Mouse (Mus musculus) erythroblast, embryonic 14.5 days (primary cell): ENCODE results near the gene Dnajb1. TPM values are rescaled to one million over a fixed set of nuclear protein-coding genes. Genes with fewer than 3 reads are reported as not detected.

ENCODE experiments used
- H3K27me3 ChIP-seq: 2 replicates; pipeline ENCODE4 v1.6.1; 2012; ENCODE audit warnings: inconsistent platforms; ENCODE audit not compliant: control insufficient read depth
- H3K36me3 ChIP-seq: 2 replicates; pipeline ENCODE4 v1.6.1; 2012; ENCODE audit warnings: mild to moderate bottlenecking, inconsistent platforms; ENCODE audit not compliant: control insufficient read depth
- H3K4me1 ChIP-seq: 2 replicates; pipeline ENCODE4 v1.6.1; 2012; ENCODE audit warnings: inconsistent platforms; ENCODE audit not compliant: control insufficient read depth
- H3K4me3 ChIP-seq: replicated peaks from 2 replicates; pipeline ENCODE3; 2012; ENCODE audit warnings: moderate library complexity, mild to moderate bottlenecking, inconsistent platforms
- H3K9me3 ChIP-seq: 2 replicates; pipeline ENCODE4 v1.6.1; 2012; ENCODE audit warnings: low read length, inconsistent platforms, mixed read lengths; ENCODE audit not compliant: control insufficient read depth
- GATA1 ChIP-seq: IDR thresholded peaks from 2 replicates; pipeline ENCODE4 v1.6.1; 2012; ENCODE audit warnings: low read length, inconsistent platforms, mixed read lengths
- TAL1 ChIP-seq: IDR thresholded peaks from 3 replicates; pipeline ENCODE4 v1.6.1; 2012; ENCODE audit warnings: low read length, inconsistent platforms, mixed read lengths
- polyA plus RNA-seq: library from polyadenylated mRNA; stranded (reverse); fragments of >175 nt; gene quantifications from 2 replicates; pipeline ENCODE4 v1.2.3, GENCODE M21; 2012

The Dnajb1 gene
- polyA plus RNA-seq, 1 experiment, result 20.5 TPM

DNA sequence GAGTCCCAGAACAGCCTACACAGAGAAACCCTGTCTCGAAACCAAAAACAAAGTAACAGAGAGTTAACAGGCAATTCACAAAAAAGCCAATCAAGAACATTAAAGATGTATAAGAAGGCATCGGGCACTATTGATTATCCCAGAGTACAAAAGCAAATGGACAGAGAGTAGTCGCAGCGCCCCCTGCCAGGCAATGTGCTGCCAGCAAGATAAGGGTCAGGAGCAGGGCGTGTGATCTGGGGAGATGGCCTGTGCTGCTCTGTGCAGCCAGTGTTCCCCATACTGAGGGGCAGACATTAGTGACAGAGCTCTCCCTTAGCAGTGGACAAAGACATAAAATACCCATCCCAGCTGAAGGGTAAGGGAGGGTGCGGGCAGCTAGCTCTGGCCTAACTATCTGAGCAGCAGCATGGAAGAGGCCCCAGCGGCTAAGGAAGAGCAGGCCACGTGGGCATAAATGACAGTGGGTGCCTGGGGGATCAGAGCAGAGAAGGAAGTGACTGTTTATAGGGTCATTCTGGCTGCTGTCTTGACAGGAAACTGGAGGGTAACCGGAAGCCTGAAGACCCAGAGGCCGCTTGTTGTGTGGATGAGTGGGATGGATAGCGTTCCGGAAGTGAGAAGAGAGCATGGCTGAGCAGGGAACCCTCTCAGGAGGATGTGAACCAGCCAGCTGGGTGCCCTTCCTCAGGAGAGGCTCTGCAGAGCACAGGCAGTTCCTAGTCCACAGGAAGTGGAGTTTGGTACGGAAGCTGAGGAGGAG, 48.7 kb downstream of the Dnajb1 start:
- Histone ChIP-seq H3K27me3 (no peaks in the 10 kb centered on the region), H3K9me3 (no peaks in the 10 kb centered on the region), H3K4me3 (no peak overlapping the region), H3K36me3 (peaks cover 27% of the 10 kb centered on the region), H3K4me1 (peaks cover 58% of the 10 kb centered on the region)
- TF ChIP-seq GATA1 (no peak), TAL1 (no peak)

DNA sequence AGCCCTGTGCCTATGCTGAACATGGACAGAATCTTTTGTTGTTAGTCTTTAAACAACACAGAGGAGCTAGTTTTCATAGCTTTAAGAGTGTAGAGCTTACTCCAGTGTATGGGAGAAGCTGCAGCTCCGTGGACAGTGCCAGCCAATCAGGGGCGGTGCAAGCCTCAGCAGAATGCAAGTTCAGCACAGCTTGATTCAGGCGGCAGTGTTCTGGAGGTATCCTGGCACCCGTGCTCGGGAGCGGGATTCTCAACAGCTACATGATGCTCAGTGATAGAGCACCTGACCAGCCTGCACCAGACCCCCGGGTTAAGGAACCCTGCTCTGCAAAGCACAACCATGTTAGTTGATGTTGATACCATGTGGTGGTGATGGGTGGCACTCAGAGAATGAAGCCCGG, 52.6 kb downstream of the Dnajb1 start:
- H3K4me1 ChIP-seq, result peaks cover 43% of the 10 kb centered on the region
- no peak for TF ChIP-seq GATA1
- TF ChIP-seq TAL1, result no peak
- no peaks in the 10 kb centered on the region for H3K9me3 ChIP-seq
- peaks cover 29% of the 10 kb centered on the region for H3K36me3 ChIP-seq
- H3K27me3 ChIP-seq, result no peaks in the 10 kb centered on the region
- no peak overlapping the region for H3K4me3 ChIP-seq

DNA sequence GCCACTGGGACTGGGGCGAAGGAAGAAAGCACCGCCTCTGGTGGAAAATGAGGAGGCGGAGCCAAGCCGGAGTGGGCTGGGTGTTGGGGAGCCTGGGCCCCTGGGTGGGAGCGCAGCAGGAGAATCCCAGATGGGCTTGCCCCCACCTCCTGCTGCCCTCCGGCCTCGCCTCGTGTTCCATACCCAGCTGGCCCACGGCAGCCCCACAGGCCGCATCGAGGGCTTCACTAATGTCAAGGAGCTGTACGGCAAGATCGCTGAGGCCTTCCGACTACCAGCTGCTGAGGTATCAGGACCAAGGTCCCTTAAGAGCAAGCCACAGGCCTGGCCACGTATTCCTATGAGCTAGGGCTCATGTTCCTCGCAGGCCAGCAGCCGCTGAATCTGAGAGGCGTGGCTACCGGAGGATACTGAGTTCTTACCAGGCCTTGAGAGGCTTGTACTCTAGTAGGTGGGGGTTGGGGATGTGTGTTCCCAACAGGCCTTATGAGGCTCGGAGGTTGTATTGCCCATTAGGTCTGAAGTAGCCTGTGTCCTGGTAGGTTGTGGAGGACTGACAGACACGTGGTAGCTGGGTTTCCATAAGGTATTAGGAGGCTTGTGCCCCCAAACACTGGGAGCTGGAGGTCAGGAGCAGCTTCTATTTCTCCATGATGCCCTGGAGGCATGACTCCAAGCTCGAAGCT, 53.1 kb downstream of the Dnajb1 start:
- Histone ChIP-seq H3K4me3 (no peak overlapping the region), H3K27me3 (peaks cover 2% of the 10 kb centered on the region; the same call in 1 of the 2 replicates), H3K9me3 (no peaks in the 10 kb centered on the region), H3K4me1 (peaks cover 41% of the 10 kb centered on the region), H3K36me3 (peaks cover 27% of the 10 kb centered on the region)
- TF ChIP-seq GATA1, result no peak
- no peak for TF ChIP-seq TAL1

Other genes with a start within 250 kb of the Dnajb1 start
- not detected in 2 replicates for gene Clgn, start 218.3 kb upstream of the Dnajb1 start, polyA plus RNA-seq
- gene Scoc, start 149.8 kb upstream of the Dnajb1 start, polyA plus RNA-seq, result 0.48 and 0.70 TPM in 2 replicates
- gene Olfr370, start 72.4 kb upstream of the Dnajb1 start, polyA plus RNA-seq, result not detected in 2 replicates
- 76.6 and 87.5 TPM in 2 replicates for gene Ndufb7, start 41.5 kb upstream of the Dnajb1 start, polyA plus RNA-seq
- gene Tecr, start 222 bp upstream of the Dnajb1 start, polyA plus RNA-seq, result 33.6 and 58.0 TPM in 2 replicates
- gene Gipc1, start 44.5 kb downstream of the Dnajb1 start, polyA plus RNA-seq, result 7.9 and 10.0 TPM in 2 replicates
- gene Ptger1, start 58.5 kb downstream of the Dnajb1 start, polyA plus RNA-seq, result 0.01 and 0.02 TPM in 2 replicates
- 1.2 and 1.7 TPM in 2 replicates for gene Pkn1, start 91.0 kb downstream of the Dnajb1 start, polyA plus RNA-seq
- 3.0 and 5.3 TPM in 2 replicates for gene Ddx39, start 107.0 kb downstream of the Dnajb1 start, polyA plus RNA-seq
- gene Adgre5, start 133.1 kb downstream of the Dnajb1 start, polyA plus RNA-seq, result 0.17 and 0.35 TPM in 2 replicates